Mouse (Mus musculus) spleen, adult 2 months (tissue): ENCODE data around the gene Lrrc14b.
A peak's percentile ranks its signal among the peaks of the same experiment; 100 is the strongest.

Source experiments
- CTCF ChIP-seq: fragments of 200-500 bp; IDR thresholded peaks from 2 replicates; pipeline ENCODE4 v1.5.1; 2011; ENCODE audit warnings: mild to moderate bottlenecking, inconsistent platforms; ENCODE audit not compliant: insufficient read depth, insufficient read length, insufficient replicate concordance; ENCODE audit errors: extremely low read depth
- POLR2A ChIP-seq: fragments of 200-500 bp; IDR thresholded peaks from 2 replicates; pipeline ENCODE4 v1.6.1; 2011; ENCODE audit warnings: low read depth, low read length, inconsistent platforms

DNA sequence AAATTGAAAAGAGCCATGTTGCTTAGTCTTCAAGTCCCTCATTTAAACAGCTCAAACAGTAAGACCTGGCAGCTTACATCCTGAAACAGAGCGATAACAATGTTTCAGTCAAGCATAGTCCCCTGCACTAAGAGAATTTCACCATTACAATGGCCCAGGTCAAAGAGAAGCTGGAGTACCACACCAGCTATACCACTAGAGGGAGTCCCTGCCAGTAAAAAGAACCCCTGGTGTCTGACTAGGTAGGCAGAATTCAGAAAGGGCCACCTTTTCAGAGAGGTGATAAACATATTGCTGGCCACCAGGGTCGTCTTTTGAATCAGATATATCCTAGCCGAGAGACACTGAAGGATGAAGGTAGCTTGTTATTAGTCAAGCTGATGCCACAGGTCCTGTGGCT is 22.8 kb downstream of the Lrrc14b start:
- TF ChIP-seq POLR2A (no peak), CTCF (peak; percentile 38; the same call in 1 of the 2 replicates)
